Mouse (Mus musculus) macrophage (primary cell): Measurements from ENCODE around the gene Ldah. TPM values are rescaled to one million over a fixed set of nuclear protein-coding genes. Genes with fewer than 3 reads are reported as not detected.
"Not testable (repeated sequence)": the region's sequence is repeated elsewhere in the genome, so short reads cannot be mapped to it uniquely, and the experiment has no call there.

ENCODE experiments used
- H3K27ac ChIP-seq: fragments of 350-480 bp; formaldehyde crosslinking; 2 replicates; pipeline ENCODE4 v1.9.0; 2021
- H3K36me3 ChIP-seq: fragments of 350-480 bp; formaldehyde crosslinking; 2 replicates; pipeline ENCODE4 v1.9.0; 2021; ENCODE audit errors: inconsistent target
- H3K4me3 ChIP-seq: fragments of 350-480 bp; formaldehyde crosslinking; 2 replicates; pipeline ENCODE4 v1.9.0; 2021; ENCODE audit errors: inconsistent target
- H3K79me2 ChIP-seq: fragments of 350-480 bp; formaldehyde crosslinking; 2 replicates; pipeline ENCODE4 v1.9.0; 2021; ENCODE audit errors: inconsistent target
- WGBS: methylation state at CpG from one replicate; pipeline ENCODE4 v1.1.7; 2026; ENCODE audit warnings: inconsistent platforms; ENCODE audit not compliant: missing documents; 5-methylcytosine and 5-hydroxymethylcytosine counted together
- polyA plus RNA-seq: library from polyadenylated mRNA; stranded (reverse); fragments of 250-400 nt; gene quantifications from 3 replicates; pipeline ENCODE4 v1.2.4, GENCODE M21; 2018; ENCODE audit warnings: inconsistent platforms
- total RNA-seq, 78 experiments: library from RNA; depleted of rRNA; stranded (reverse); fragments of 250-400 nt; gene quantifications; 1 replicate in 9 of 78; 2 replicates in 24 of 78; 3 replicates in 43 of 78; 4 replicates in 2 of 78; pipeline ENCODE4 v1.2.4; 2018; ENCODE audit warnings: inconsistent platforms in 56 of 78

The Ldah gene
- 100 to 1,000 TPM in 11 of 26 experiments, 10 to 100 TPM in 15; 43.6 to 115 (median 94.5) TPM for total RNA-seq (2018; cell fraction: chromatin; rRNA removed)
- total RNA-seq (2018; cell fraction: cytosol; rRNA removed): 10 to 100 TPM; 34.7 to 54.2 (median 42.3) TPM
- 100 to 1,000 TPM in 2 of 26 experiments, 10 to 100 TPM in 24; 33.4 to 103 (median 71.9) TPM for total RNA-seq (2018; cell fraction: nucleus; rRNA removed)
- polyA plus RNA-seq: 49.0 to 60.9 TPM (median 49.6 TPM) in 3 replicates

DNA sequence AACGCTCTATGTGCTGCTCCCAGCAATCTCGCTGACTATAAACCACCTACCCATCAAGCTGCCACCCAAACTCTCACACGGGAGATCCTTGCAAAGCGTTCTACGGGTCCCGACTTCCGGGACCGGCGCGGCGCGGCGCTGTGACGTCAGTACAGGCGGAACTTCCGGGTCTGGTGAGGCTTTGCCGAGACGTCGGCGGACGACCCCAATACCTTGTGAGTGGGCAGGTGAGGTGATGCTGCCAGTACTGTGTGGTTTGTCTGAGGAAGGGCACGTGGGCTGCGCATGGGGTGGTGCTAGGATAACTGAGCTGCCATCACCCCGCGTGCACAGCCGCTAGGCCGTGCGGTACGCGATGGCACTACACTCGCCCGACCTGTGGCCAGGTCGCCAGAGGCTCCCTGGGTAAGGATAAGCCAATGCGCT, at the start of gene Ldah:
Gene Ldah, plus strand, starts transcription at position 130 of the 426 bp plus-strand sequence.
- H3K4me3 ChIP-seq: peak within 1 kb of the TSS; percentile 78
- H3K79me2 ChIP-seq: peaks cover 51% of the 10 kb centered on the region
- H3K36me3 ChIP-seq: no peaks in the 10 kb centered on the region
- under 1% methylated on average over 34 of the region's 34 CpGs for whole genome bisulfite sequencing
- H3K27ac ChIP-seq: peak within 1 kb of the TSS; percentile 24; the same call in 1 of the 2 replicates

DNA sequence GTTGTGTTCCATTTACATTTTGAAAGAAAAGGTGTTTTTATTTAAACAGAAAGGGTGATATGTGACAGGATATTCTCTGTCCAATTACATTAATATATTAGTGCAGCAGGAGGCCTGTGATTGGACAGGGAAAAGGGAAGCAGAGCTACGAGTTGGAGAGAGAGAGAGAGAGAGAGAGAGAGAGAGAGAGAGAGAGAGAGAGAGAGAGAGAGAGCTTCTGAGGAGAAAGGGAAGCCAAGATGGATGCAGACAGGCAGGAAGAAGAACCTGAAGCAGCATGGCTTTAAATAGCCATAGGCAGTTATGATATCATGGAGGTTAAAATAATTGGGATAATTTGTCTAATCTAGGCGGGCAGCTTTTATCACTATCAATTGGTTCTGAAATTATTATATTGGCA, 40.2 kb upstream of the Ldah start:
- Histone ChIP-seq H3K4me3 (no peak overlapping the region), H3K27ac (no peak overlapping the region), H3K36me3 (no peaks in the 10 kb centered on the region), H3K79me2 (no peaks in the 10 kb centered on the region)
- WGBS: 75% methylated on average over 2 of the region's 2 CpGs

DNA sequence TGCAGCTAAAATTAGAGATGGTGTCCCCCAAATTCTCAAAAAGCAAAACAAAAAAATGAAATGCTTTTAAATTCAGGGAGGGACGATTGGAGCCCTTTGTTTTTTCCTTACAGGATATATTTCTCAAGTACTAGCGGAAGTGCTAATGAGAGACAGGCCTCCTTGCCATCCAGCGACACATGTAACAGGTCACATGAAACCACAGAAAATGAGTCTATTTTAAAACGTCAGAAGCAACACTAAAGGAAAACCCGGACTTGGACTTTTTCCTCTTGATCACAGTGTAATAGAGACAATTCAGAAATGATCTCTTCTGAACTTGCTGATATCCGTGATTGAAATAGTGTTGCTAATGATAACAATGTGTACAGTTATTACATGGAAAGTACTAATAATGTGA, 27.0 kb upstream of the Ldah start:
- 53% methylated on average over 6 of the region's 6 CpGs for WGBS

DNA sequence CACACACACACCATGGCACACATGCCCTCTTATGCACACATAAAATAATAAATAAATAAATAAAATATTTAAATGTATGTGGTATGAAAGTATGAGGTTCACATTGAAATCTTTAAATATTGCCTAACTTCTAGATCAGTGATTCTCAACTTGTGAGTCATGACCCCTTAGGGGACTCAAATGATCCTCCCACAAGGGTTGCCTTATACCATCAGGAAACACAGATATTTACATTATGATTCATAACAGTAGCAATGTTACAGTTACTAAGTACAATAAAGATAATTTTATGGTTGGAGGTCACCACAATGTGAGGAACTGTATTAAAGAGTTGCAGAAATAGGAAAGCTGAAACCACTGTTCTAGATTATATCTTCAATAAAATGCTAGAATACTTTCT, 26.2 kb upstream of the Ldah start:
- no peaks in the 10 kb centered on the region for H3K79me2 ChIP-seq
- no peak overlapping the region for H3K27ac ChIP-seq
- H3K36me3 ChIP-seq: no peaks in the 10 kb centered on the region
- H3K4me3 ChIP-seq: no peak overlapping the region

More for the DNA sequence above, 27.0 kb upstream of the Ldah start:
- H3K27ac ChIP-seq: no peak overlapping the region
- H3K36me3 ChIP-seq: no peaks in the 10 kb centered on the region
- H3K4me3 ChIP-seq: no peak overlapping the region
- no peaks in the 10 kb centered on the region for H3K79me2 ChIP-seq

DNA sequence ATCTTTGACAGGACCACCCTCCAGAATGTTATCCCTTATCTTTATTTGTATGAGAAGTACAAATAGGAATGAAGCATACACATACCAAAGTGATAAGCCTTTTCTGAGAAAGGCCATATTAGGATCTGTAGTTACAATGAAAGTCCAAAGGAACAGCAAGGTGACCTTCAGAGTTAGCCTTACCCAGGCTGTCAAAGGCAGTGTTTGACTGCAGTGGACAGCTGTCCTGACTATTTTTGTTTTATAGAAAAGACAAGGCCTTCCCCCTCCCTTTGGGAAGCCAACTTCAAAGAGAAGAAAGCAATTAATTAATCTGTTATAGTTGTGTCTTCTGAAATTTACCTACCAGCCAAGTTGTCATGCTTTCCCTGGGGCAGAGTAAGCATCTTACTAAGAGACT, 23.4 kb upstream of the Ldah start:
- no peaks in the 10 kb centered on the region for H3K79me2 ChIP-seq
- H3K4me3 ChIP-seq: no peak overlapping the region

DNA sequence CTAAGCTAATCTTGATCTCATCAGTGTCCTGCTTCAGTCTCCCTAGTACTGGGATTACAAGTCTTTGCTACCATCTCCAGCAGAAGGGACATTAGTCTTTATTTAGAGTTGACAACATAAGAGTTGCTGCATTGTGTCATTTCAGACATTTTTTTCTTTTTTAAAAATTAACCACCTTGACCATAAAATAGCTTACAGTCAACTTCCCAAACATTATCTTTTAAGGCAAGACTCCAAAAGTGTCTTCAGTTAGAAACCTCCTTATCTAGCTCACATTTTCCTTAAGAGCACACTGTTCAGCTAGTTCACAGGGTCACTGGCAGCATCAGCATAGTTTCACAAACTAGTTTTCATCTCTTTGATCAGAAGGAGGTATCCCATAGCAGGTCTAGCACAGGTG, 19.7 kb upstream of the Ldah start:
- Histone ChIP-seq H3K27ac (no peak overlapping the region), H3K79me2 (no peaks in the 10 kb centered on the region), H3K36me3 (no peaks in the 10 kb centered on the region), H3K4me3 (no peak overlapping the region)

More for the DNA sequence above, 23.4 kb upstream of the Ldah start:
- Histone ChIP-seq H3K36me3 (no peaks in the 10 kb centered on the region), H3K27ac (no peak overlapping the region)

DNA sequence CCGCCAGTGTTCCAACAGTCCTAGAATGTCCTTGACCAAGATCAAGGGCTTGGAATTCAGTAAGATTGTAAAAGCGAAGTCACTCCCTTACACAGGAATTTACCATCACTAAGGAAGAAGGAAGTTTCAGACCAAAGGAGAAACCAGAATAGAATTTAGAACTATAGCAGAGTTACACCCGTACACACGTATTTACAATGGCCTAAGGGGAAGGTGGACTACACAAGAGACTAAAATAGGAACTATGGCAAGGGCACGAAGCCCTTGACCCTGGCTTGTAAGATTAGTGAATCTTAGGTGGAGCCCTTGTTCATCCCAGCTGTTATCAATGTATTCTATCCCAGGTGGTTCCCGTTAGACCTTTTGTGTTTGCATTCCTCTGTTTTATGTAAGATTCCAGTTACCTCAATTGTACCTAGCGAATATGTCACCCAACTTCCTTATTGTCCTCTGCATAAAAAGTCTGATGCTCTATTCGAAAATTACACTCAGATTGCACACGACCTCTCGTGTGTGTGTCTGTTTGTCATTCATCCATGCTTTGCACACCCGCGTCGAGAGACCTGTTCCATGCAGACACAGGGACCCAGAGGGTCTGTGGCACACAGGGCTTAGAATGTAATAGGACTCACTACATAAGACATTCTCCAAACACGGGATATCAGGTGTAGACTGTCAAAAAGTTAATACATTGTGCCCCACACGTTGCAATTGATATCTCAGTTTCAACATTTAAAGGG, 18.9 kb upstream of the Ldah start:
- not testable (repeated sequence) for H3K79me2 ChIP-seq, H3K36me3 ChIP-seq, H3K27ac ChIP-seq, H3K4me3 ChIP-seq
- 90% methylated on average over 15 of the region's 15 CpGs for WGBS

DNA sequence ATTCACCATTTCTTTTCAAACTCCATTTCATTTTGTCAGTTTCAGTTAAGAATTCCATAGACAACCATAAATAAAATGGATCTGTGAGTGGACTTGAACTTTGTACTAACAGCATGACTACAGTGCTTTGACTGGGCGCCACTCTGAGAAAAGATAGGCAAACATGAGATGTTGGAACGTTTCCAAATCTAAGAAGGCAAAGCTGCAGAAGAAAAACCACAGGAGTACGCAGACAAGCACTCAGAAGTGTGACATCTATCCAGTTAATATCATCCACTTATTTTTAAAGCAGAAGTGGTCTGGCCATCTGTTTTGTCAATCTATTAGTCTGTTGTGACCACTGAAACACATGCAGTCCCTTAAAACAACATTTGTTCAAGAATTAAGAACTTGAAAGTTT, 18.2 kb upstream of the Ldah start:
- Histone ChIP-seq H3K4me3 (no peak overlapping the region), H3K36me3 (no peaks in the 10 kb centered on the region), H3K79me2 (no peaks in the 10 kb centered on the region), H3K27ac (no peak overlapping the region)
- WGBS: 42% methylated on average over 3 of the region's 3 CpGs

DNA sequence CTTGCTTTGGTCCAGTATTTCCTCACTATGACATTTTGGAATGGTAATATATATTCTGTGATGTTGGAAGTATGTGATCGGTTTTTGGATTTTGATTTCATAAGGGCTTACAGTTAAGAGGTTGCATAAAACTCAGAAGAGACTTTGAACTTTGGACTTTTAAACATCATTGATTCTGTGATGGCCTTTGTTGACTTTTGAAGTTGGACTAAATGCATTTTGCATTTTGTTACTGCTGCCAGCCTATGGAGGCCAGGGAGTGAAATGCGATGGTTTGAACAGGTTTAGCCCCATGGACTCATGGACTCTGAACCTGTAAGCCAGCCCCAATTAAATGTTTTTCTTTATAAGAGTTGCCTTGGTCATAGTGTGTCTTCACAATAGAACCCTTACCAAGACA, 2.2 kb upstream of the Ldah start:
- Histone ChIP-seq H3K36me3 (no peaks in the 10 kb centered on the region), H3K27ac (no peak overlapping the region), H3K4me3 (no peak overlapping the region), H3K79me2 (peaks cover 28% of the 10 kb centered on the region)
- 86% methylated on average over 2 of the region's 2 CpGs for WGBS

DNA sequence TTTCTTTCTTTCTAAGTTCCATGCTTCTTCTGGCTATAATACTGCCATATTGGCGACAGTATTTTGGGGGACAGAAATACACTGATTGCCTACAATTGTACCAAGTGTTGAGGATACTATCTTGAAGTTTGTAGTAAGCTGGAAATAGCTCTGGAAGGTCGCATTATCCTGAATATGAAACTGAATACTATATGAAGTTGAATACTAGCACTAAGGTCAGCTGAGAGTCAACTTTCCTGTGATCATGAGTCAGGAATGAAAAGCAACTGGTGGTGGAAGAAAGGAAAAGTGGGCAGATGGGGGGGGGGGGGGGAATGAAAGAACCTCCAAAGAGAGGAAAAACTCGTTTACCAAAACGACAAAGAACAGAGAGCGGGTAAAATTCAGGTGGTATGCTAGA, 329 bp upstream of the Ldah start:
- H3K79me2 ChIP-seq: peaks cover 47% of the 10 kb centered on the region
- peak overlapping the region; percentile 78 for H3K4me3 ChIP-seq
- peak overlapping the region; percentile 24; the same call in 1 of the 2 replicates for H3K27ac ChIP-seq
- H3K36me3 ChIP-seq: no peaks in the 10 kb centered on the region
- WGBS: 13% methylated on average over 5 of the region's 5 CpGs

DNA sequence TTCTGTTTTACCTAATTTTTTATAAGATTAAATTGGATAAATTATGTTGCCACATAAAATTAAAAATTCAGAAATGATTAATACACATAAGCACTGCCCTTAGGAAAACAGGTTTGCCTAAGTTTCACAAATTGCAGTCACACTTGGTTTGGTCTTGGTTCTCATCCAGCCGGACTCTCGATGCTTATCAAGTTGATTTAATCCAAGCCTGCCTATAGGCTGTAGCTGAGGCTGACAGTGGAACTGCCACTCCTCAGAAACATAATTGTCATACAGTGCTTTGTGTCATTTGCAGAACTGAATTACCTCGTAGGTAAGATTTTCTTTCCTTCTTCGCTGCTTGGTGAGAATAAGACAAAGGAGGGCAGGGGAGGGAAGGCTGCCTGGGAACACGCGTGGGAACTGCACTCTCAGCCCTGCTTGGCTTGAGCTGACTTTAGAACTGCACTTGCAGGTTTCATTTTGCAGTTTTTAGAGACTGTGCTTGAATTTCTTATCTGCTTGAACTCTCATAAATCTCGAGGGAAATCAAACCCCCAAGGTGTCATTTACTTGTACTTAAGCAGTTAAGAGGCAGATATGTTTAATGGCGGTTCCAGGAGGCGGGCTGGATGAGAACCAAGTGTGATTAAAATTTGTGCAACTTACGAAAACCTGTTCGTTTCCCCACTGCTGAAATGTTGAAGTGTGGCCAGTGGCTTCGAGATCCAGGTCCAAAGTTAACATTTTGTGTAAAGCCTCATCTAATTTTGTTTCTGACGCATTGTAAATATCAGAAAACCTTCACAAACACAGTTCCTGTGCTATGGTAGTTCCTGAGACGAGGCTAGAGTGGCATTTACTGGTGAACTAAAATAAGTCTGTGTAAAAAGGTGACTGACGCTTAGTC, 8.7 kb downstream of the Ldah start:
- no peak overlapping the region for H3K27ac ChIP-seq
- H3K4me3 ChIP-seq: no peak overlapping the region
- H3K79me2 ChIP-seq: peaks cover 85% of the 10 kb centered on the region
- no peaks in the 10 kb centered on the region; the same call in 1 of the 2 replicates for H3K36me3 ChIP-seq
- WGBS: 95% methylated on average over 15 of the region's 15 CpGs

DNA sequence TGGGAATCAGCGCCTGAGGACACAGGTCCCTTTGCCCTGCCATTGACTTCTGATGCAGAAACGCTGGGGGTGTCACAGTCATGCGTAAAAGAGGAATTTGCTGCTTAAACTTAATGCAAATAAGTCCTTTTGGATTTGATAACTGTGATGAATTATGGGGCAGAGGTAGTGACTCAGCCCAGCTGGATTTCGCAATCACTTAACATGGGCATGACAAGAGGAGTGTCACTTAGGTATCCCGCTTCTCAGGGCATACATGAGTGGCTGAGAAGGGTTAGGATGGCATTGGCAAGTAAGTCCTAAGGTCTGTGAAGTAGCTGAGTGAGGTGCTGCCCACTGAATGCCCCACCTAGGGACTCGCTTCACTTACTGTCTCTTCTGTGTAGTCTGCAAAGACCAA, 15.1 kb downstream of the Ldah start:
- Histone ChIP-seq H3K27ac (no peak overlapping the region), H3K4me3 (no peak overlapping the region), H3K79me2 (peaks cover 28% of the 10 kb centered on the region; the same call in 1 of the 2 replicates), H3K36me3 (peaks cover 18% of the 10 kb centered on the region; the same call in 1 of the 2 replicates)
- 68% methylated on average over 6 of the region's 6 CpGs for WGBS

DNA sequence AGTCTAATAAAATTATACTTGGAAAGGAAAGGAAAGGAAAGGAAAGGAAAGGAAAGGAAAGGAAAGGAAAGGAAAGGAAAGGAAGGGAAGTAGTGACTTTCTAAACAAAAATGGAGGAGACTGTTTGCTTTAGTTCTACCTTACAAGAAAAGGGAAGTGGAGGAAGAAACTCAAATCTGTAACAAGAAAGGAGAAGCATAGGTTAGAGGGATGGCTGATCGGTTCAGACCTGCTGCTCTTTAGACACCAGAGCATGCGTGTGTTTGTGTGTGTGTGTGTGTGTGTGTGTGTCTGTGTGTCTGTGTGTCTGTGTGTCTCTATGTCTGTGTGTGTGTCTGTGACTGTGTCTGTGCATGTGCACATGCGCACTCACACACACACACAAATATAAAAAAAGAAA, 23.2 kb downstream of the Ldah start:
- 42% methylated on average over 3 of the region's 3 CpGs for WGBS
- H3K36me3 ChIP-seq: peaks cover 37% of the 10 kb centered on the region; the same call in 1 of the 2 replicates

DNA sequence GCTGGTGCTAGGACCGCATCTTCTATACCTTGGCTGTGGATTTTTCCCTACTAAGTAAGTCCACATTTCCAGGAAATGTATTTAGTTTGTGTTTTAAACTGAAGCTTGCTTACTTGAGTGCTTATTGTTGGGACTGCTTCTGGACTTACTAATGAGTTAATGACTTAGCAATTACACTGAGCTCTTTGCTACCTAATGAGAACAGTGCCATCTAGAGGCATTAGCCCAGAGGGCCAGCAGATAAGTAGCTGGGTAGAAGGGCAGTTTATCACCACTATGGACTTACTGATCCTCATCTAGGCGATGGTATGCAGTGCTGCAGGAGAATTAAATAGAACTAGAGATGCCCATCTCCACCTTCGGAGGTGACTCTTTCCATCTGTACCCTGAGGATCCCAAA, 24.8 kb downstream of the Ldah start:
- H3K79me2 ChIP-seq: no peaks in the 10 kb centered on the region
- 97% methylated on average over 3 of the region's 3 CpGs for WGBS
- peaks cover 31% of the 10 kb centered on the region; the same call in 1 of the 2 replicates for H3K36me3 ChIP-seq
- H3K4me3 ChIP-seq: no peak overlapping the region
- no peak overlapping the region for H3K27ac ChIP-seq

More for the DNA sequence above, 23.2 kb downstream of the Ldah start:
- Histone ChIP-seq H3K27ac (no peak overlapping the region), H3K79me2 (no peaks in the 10 kb centered on the region), H3K4me3 (no peak overlapping the region)

DNA sequence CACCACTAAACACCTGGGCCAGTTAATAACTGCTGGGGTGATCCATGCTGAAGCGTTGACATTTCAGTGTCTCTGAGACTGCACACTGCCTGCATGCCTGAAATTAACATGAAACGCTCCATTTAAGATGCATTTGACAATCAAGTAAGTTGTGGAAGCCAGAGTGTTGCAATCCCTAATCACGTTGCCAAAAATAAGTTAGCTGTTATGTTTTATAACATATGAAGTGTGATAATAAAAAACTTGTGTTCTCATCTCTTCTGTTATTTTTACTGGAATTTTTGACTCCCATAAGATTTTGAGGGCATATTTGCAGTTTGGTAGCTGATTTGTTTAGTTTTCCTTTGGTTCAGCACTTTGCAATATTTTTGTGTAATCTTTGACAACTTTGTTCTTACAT, 34.3 kb downstream of the Ldah start:
- Histone ChIP-seq H3K79me2 (no peaks in the 10 kb centered on the region), H3K27ac (no peak overlapping the region), H3K4me3 (no peak overlapping the region), H3K36me3 (peaks cover 18% of the 10 kb centered on the region)
- 81% methylated on average over 3 of the region's 3 CpGs for WGBS
